Mouse (Mus musculus) ovary, postnatal 14 days (tissue): Measurements from ENCODE around the gene Krtdap.
A peak's percentile ranks its signal among the peaks of the same experiment; 100 is the strongest.
"Not testable (repeated sequence)": the region's sequence is repeated elsewhere in the genome, so short reads cannot be mapped to it uniquely, and the experiment has no call there.

ENCODE experiments used
- DNase-seq: peaks from one replicate; pipeline ENCODE4 v3.0.0; 2022; ENCODE audit warnings: low spot score

Krtdap gene

DNA sequence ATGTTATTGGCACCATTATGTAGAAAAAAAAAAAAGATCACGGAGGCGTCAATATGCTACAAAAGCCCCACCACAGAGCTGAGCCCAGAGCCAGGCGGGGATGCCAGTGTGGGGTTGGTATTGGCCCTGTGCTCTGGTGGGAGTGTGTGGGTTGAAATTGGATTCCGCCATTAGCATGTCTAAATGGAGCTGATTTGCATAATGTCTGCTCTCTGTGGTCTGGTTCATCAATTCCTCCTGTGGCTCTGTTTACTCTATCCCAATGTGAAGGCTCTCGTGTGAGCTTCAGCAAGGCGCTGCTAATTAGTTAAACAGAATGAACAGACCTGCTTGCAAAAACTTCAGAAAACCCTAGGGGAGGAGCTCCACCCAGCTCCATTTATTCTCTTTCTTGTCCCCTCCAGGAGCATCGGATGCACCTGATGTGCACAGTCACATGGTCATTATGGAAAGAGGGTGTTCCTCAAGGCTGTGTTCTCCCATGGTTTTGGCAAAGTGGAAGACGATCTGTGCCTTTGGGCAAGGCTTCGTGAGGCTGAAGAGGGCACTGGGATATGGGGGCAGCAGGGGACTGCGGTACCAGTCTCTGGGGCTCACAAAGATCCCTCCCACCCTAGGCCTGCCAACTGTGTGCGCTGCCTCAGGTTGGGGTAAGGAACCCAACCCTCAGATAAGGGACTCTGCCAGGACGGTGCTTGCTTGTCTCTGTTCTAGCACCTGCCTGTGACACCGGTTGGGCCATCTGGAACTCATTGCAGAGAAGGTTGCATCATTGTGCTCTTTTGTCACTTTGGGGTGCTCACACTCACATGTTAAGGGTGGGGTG lies 1.8 kb upstream of the Krtdap start:
- DNase-seq: no peak

DNA sequence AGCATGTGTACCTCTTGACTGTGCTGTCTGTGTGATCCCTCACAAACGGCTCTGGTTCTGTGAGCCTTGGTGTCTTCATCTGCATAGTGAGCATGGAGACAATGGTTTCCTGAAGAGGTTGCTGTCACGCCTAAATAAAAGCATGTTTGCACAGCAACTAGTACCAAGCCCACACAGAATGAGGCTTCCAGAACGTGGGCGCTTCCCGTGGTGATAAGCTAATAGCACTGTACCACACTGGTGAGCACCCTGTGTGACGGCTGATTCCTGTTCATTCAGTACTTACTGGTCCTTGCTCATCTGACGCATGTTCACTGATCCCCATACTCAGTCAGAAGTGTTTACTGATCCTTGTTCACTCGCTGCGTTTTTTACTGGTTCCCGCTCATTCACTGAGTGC lies 2.4 kb downstream of the Krtdap start:
- DNase-seq: no peak

DNA sequence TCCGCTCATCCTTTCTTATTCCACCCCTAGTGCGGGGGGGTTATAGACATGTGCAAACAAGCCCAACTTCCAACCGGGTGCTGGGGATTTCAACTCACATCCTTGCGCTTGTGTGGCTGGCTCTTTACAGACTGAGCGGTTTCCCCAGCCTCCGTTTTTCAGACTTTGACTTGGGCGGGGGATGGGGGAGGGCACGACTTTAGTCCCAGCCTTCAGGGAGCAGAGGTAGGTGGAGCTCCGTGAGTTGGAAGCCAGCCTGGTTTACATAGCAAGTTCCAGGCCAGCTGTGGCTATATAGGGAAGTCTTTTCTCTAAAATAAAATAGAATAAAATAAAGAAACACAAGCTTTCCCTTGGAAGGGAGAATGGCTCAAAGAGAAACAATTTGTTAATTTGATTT lies 4.2 kb downstream of the Krtdap start:
- no peak for DNase-seq

DNA sequence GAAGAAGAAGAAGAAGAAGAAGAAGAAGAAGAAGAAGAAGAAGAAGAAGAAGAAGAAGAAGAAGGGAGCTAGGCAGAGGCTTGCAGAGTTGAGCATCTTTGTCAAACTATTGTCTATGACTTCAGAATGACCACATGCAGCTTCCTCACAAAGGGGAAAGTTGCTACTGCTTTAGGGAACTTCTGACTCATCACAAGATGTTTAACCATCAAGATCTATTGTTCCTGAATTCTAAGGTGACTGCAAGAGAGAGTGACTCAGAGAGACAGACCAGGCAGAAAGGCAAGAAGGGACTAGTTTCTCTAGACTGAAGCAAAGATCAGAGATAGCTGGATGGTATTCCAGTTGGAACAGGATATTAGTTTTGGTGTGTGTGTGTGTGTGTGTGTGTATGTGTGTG lies 7.2 kb downstream of the Krtdap start:
- no peak for DNase-seq

DNA sequence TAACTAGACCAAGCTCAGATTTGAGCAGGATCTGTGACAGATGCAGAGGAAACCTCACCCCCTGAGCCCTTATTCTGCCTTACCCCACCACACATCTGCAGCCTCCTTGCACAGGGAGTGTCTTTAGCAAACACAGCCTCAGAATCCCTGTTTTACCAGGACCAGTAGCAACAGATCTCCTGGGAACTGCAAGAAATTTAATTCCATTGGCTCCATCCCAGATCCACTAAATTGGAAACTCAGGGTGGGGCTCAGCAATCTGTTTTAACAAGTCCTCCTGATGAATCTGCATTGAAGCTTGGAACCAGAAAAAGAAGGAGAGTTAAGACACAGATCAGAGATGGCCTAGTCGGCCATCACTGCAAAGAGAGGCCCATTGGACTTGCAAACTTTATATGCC lies 9.1 kb downstream of the Krtdap start:
- no peak for DNase-seq

DNA sequence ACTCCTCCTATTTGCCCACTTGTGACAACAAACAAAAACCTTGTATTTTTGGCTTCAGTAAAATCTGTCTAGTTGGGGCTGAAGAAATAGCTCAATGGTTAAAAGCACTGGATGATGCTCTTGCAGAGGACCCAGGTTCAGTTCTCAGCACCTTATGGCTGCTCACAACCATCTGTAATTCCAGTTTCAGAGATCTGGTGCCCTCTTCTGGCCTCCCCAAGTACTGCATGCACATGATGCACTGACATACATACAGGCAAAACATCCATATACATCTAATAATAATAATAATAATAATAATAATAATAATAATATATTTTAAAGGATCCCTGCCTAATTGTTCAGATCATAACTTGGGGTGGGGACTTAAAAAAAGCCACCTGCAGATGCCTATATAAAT lies 13.0 kb downstream of the Krtdap start:
- DNase-seq: no peak

DNA sequence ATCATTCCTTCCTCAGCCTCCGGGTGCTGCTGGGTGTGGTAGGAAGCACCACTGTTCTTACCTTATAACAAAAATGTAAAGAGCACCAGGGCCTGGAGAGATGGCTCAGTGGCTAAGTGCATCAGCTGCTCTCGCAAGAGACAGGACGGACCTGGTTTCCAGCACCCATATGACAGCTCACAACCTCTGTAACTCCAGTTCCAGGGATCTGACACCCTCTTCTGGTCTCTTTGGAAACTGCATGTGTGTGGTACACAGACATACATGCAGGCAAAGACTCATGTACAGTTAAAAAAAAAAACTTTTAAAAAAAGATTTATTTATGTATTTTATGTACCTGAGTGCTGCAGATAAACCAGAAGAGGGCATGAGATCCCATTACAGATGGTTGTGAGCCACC lies 15.6 kb downstream of the Krtdap start:
- no peak for DNase-seq

DNA sequence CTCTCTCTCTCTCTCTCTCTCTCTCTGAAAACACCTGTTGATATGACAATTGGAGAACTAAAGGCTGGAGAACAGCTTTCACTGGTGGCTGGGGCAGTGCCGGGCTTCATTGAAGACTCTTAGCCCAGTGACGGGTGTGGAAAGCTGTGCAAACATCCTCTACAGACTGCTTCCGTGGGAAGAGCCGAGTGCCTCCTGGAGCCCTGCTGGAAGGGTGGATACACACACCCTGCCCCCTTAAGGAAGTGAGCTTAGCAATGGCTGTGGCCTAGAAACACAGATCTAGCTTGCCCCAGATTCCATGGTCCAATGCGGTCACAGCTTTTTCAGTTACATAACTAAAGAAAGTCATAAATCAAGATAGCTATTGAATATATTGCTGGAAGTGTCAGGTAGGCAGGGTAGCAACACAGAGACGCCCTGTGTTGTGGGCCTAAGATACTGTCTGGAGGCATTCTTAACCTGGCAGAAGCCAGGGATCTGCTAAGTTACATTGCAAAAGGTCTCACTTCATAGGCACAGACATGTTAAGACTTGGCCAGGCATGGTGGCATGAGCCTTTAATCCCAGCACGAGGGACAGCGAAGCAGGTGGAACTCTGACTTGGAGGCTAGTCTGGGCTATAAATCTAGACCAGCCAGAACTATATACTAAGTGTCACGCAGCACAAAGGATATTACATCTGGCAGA lies 16.5 kb downstream of the Krtdap start:
- no peak for DNase-seq

DNA sequence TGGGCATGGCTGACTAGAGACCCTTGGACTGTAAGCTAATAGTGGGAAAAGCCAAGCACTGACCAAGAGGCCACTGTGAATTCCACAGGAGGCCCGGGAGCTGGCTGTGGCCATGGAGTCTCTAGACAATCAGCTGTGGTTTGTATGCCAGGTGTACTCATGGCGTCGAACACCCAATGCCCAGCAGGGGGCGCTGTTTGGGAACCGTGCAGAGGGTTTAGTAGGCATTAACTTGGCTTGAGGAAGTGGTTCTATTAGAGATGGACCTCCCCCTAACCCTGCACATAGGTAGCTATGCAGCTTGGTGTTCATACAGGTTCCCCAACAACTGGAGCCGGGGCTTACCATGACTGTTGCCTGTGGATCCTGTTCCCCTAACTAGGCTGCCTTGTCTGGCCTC lies 18.2 kb downstream of the Krtdap start:
- DNase-seq: peak; percentile 22

DNA sequence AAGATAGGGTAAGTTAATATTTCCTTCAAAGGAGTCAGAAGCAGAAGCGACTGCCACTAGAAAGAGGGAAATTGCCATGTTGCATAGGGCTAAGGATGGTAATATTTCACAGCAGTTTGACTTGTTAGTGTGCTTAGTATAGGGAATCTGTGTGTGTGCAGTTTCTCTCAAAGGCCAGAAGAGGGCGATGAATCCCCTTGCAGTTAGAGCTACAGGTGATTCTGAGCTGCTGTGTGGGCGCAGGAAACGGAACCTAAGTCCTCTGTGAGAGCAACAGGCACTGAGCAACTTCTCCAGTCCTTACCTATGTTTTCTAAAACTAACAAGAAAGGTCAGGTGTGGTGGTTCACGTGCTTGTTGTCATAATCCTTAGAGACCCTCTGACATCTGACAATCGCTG lies 22.6 kb downstream of the Krtdap start:
- DNase-seq: no peak

DNA sequence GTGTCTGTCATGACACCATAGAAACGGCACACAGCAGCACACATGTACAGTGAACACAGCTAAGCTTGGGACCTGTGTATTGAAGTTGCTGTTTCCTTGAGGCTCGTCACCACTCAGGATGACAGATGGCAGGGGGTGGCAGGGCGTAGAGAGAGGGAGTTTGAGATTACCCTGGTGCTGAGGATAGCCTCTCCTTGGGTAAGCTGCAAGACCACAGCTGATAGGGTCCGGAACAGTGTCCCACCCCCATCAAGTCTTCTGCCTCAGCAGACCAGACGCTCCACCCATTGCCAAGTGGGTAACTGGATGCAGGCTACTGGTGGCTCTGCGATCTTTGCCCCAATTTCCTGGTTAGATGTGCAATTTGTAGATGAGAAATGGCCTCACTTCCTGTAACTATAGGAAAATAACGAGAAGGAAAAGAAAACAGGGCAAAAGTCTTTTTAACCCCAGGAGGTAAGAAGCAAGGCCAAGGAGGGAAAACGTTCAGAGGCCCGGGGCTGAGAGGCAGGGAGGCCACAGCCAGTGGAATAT lies 24.1 kb downstream of the Krtdap start:
- no peak for DNase-seq

DNA sequence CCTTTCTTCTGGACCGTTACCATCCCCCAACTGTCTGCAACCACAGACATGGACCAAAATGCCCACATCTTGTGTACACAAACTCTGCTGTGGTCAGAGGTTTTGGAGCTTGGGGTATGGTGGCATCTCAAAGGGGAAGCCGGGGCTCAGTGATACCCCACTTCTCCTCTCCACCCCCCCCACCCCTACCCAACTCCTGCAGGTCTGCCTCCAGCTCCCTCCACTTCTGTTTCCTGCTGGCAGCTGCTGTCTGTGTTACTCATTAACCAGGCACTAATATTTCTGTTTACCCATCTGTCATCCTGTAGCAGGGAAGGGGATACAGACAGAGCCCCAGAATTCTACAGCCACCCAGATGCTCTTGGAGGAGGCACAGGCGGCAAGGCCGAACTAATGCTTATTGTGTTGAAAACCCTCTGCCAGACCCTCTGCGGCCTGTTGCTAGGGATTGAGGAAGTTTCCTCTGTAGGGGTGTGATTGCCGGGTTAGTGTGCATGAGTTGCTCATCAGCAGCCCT lies 24.7 kb downstream of the Krtdap start:
- no peak for DNase-seq

DNA sequence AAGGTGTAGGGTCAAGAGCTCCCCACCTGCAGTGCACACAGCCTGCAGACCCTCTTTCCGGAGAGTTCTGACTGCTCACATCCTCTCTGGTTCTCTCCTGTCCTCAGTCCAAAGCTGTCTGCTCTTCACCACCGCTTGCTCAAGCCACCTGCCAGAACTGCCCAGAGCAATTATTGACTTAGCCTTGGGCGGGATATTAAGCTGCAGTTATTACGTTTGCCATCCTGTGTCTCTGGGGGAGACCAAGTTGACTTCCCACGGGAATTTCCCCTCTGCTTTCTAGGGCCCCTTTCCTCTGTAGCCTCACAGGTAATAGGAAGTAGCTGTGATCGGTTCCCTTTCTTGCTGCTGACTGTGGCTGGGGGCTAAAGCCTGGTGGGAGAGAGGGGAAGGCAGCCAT lies 32.4 kb downstream of the Krtdap start:
- no peak for DNase-seq

DNA sequence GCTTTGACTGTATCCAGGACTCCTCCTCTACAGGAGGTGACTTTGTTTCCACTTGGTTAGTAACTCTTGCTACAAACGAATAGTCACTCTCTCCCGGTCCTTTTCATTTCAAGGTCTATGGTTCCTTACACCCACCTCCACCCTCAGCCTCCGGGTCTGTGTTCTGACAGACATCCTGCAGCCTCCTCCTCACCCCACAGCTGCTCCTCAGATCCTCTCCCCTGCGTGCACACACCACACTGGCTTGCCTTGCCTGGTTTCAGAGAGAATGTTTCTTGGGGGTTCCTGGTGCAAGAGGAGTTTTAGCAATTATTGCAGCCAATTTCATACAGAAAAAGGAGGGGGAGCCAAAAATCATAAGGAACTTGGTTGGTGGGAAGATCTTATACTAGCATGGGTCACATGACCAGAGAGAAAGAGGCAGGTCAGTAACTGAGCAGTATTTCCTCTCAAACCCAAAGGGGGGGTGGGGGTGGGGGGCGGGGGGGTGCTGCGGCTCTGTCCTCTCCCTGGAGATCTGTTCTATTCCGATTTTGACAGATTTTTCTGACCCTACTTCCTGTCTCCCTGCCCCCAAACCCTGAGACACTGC lies 33.3 kb downstream of the Krtdap start:
- DNase-seq: no peak

DNA sequence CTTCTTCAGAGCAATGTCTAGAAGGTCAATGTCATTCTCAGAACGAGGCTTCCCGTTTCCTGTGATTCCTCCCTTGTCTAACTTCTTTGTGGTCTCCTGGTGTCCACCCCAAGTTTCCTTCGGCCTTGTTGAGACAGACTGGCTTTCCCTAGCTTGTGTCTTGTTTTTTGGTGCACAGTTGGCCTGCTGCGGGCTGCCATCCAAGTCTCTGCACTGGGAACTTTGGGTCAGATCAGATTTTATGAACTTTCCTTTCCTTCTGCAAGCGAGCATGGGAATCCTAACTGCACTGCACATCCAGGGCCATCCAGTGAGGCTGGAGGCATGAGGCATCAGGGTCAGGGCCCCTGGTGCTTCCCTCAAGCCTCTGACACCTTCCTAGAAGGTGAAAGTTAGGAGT lies 33.8 kb downstream of the Krtdap start:
- no peak for DNase-seq

DNA sequence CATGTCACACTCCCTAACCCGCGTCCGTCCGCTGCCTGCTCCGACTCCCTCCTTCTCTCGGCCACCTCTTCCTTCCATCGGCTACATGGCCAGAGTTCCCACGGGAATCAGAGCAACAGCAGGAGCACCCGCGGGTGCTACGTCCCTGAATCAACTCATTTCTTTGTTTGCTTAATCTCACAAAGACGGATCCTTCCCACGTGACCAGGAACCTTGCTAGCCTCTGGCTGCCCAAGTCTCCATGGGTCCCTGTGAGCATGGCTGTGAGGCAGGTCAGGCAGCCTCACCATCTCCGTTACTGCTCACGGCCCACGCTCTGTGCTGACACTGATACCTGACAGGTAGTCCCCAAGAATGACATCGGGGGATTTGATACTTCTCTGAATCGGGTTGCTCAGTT lies 36.0 kb downstream of the Krtdap start, which contains the start of gene Ffar2:
Gene Ffar2, minus strand, starts transcription at position 101 of the 400 bp plus-strand sequence.
- no peak for DNase-seq

DNA sequence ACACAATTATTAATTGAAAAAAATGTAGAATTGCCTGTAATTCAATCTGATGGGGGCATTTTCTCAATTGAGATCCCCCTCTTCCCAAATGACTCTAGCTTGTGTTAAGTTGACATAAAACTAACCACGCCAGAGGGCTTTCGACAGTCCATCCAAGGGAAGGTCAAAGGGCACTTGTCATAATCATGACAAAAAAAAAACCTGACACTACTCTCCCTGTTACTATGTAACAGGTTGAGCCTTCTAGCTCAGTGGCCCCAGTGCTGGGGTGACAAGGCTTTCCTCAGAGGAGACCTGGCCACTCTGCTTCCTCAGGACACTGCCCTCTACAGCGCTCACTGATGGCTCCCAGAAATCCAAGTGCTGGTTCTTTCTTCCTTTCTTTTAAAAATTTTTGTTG lies 36.6 kb downstream of the Krtdap start:
- DNase-seq: no peak

DNA sequence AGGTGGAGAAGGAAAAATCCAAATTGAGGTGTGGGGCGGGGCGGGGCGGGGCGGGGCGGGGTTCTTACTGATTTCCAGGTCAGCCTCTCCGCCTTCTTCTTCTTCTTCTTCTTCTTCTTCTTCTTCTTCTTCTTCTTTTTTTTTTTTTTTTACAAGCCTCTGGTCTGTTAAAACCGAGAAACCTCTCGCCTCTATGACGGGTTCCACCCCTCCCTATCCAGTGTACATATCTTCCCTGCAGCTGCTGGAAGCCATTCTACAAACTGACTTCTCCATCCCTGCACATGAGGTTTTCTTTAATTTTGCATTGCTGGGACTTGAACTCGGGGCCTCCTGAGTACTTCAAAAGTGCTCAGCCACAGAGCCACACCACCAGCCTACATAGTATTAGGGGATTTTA lies 39.0 kb downstream of the Krtdap start:
- DNase-seq: no peak

DNA sequence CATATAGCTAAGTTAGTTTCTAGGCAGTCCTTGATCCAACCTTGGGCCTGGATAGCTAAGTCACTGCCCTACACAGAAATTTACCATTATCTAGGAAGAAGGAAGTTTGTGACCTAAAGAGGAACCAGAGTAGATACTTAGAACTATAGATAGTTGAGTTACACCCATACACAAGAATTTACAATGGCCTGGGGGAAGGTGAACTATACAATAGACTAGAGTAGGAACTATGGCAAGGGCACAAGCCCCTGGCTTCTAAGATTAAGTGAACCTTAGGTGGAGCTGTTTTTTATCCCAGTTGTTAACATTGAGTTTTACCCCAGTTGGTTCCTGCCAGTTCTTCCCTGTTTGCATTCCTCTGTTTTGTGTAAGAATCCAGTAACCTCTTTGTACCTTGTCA lies 41.2 kb downstream of the Krtdap start:
- not testable (repeated sequence) for DNase-seq

DNA sequence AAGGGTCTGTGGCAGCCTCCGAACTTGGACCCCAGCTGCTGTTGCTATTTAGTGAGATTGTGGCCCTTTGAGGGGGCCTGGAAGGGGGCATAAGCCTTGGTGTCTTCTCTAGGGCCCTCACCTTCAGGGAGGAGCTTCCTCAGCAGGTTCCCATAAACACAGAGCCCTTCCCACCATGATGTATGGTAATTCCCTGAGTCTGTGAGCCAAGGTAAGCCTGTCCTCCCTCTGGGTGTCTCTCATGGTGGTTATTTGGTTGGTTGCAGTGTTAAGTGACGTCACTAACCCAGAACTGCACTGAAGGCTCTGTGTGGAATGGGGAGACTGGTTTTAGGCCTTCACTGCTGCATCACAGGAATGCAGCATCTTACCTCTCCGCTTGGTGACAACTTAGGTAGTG lies 41.7 kb downstream of the Krtdap start:
- DNase-seq: no peak

DNA sequence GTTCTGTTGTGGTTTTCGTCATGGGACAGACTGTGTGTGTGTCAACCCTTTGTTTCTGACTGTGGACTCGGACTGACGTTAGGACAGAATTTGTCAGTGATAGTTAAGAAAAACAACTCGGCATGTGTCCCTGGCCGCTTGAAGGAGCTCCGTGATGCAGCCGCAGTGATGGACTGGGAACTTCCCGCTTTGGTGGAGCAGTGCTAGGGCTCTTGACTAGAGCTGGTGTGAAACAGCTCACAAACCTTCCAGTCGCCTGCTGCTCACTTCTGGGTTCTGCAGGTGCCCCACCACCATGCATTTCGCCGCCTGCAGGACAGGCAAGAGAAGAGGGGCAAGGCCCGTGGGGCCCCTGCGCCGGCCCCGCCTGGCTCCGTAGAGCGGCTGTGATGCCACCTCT lies 44.6 kb downstream of the Krtdap start:
- no peak for DNase-seq

DNA sequence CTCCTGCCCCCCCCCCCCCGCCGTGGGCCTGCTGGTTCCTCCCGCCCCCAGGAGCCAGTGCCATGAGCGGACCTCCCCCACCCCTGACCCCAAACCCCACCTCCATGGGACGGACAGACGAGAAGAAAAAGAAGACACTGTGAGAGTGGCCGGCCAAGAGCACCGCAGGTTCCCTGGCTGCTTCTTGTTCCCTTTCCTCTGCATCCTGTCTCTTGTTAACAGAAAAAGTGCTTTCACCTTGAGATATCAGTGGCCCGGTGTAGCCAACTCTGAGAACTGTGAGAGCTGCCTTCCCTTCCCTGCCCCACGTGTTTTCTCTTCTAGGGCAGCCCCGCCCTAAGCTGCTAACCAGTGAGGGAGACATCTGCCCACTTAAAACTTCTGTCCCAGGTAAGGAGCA lies 45.0 kb downstream of the Krtdap start:
- not testable (repeated sequence) for DNase-seq

DNA sequence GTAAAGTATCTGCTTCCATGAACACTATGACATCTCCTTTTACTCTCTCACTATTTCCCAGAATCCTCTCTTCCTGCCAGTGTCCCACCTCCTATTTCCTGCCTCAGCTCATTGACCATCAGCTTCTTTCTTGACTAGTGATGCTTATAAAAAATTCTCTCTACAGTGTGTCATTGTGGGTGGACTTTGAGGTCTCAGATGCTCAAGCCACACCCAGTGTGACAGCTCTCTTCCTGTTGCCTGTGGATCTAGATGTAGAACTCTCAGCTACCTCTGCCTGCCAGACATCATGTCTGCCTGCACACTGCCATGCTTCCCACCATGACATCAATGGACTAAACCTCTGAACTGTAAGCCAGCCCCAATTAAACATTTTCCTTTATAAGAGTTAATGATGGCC lies 49.6 kb downstream of the Krtdap start:
- no peak for DNase-seq
